Comparison of ENCODE assay signal across 9 mouse cellular contexts in the genomic region with DNA sequence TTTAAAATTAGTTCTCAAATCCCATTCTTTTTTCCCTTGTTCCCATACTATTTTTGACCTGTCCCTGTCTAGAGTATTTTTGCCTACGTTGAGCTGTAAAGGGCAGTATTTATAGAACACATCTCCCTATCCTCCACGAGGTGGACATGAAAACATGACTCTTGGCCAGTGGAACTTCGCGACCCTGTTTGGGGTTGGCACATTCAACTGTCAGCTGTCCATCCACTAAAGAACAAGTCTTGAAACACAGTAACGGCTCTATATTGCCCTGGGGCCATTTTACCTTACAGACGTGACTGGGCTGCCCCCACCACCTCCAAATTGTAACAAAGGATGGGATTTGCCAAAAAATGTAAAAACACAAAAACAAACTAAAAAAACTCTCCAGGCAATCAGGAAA. TPM values are rescaled to one million over a fixed set of nuclear protein-coding genes. Genes with fewer than 3 reads are reported as not detected.
A peak's percentile ranks its signal among the peaks of the same experiment; 100 is the strongest.
DNase-seq lines count a peak whose midpoint lies in the region; ATAC-seq and TF ChIP-seq lines count a peak whose summit lies in the region.
"Had no signal": no experiment of that assay in that cellular context is flagged by ENCODE, and none has a peak within 500 bp of the region (broad histone marks: within the 10 kb centered on the region; RNA-seq: fewer than 3 reads in every experiment).

No protein-coding gene starts in this region.

- in situ Hi-C loops in Patski (cut with MboI; ENCODE audit: low pct_unique_long_range_greater_than_20kb), result loop anchor here (10.0 kb wide), 1 partner anchor 72 kb away; the partner anchor contains the start of gene Rfesd

- POLR2A ChIA-PET in Patski (lab: Charles Lee), result interaction anchor here (0.6 to 1.1 kb wide), 3 partner anchors 10 to 76 kb away, joined by 7 to 8 read pairs (median 7); partner anchors contain the start of gene Rfesd

- H3K4me3 ChIP-seq in heart, embryonic 13.5 days, result peak overlapping the region; percentile 90
- H3K4me3 ChIP-seq in liver, embryonic 11.5 days (ENCODE audit: low read depth, low read length), result peak overlapping the region; percentile 75
- H3K4me3 ChIP-seq in small intestine, adult 2 months (ENCODE audit: low read depth, low read length), result peak overlapping the region; percentile 92

- H3K4me1 ChIP-seq in heart, embryonic 13.5 days, result peaks cover 30% of the 10 kb centered on the region
- no peaks in the 10 kb centered on the region; the same call in none of the 2 replicates for H3K4me1 ChIP-seq in liver, embryonic 11.5 days (replicated peaks; ENCODE audit: control insufficient read depth, insufficient read depth, low read length)
- H3K4me1 ChIP-seq in small intestine, adult 2 months (ENCODE audit: control insufficient read depth, insufficient read depth, insufficient read length, low read length), result no peaks in the 10 kb centered on the region; the same call in 1 of the 2 replicates

- peak overlapping the region; percentile 82 for H3K4me2 ChIP-seq in heart, embryonic 13.5 days
- H3K4me2 ChIP-seq in liver, embryonic 11.5 days, result peak overlapping the region; percentile 83

- ATAC-seq in Patski, result no peak
- no peak for ATAC-seq in heart, embryonic 13.5 days (ENCODE audit: extremely low read depth, insufficient number of reproducible peaks, low FRiP score, low TSS enrichment)
- ATAC-seq in liver, embryonic 11.5 days (replicated peaks; ENCODE audit: low FRiP score), result 0 out of 2 replicates have a peak, but pooled peaks have one; percentile 11

- TF ChIP-seq POLR2A in small intestine, adult 2 months (IDR thresholded peaks at IDR 0.05; ENCODE audit: low read depth, low read length), result no peak

- no peaks in the 10 kb centered on the region for H3K27me3 ChIP-seq in Patski
- no peaks in the 10 kb centered on the region for H3K27me3 ChIP-seq in heart, embryonic 13.5 days (replicated peaks)
- H3K27me3 ChIP-seq in liver, embryonic 11.5 days (replicated peaks; ENCODE audit: control insufficient read depth, insufficient read depth, low read length), result 0 out of 2 replicates have a peak, but pooled peaks cover 3% of the 10 kb centered on the region
- H3K27me3 ChIP-seq in small intestine, adult 2 months (ENCODE audit: control insufficient read depth, insufficient read depth, low read length), result no peaks in the 10 kb centered on the region

- DNase-seq in gastrocnemius, adult 18-20 months (ENCODE audit: low spot score), result peak; percentile 40
- no peak for DNase-seq in gastrocnemius, postnatal 25 days
- no peak for DNase-seq in Patski (ENCODE audit: low read depth, low spot score)
- DNase-seq in liver, embryonic 11.5 days (ENCODE audit: low spot score), result no peak
- DNase-seq in yolk sac, embryonic 10.5 days (ENCODE audit: low spot score), result no peak
- DNase-seq in cerebellum, adult 8-10 months, result no peak

- peaks cover 24% of the 10 kb centered on the region for H3K36me3 ChIP-seq in heart, embryonic 13.5 days
- H3K36me3 ChIP-seq in liver, embryonic 11.5 days (ENCODE audit: control insufficient read depth, insufficient read depth, low read length), result 0 out of 2 replicates have a peak, but pooled peaks cover 2% of the 10 kb centered on the region
- peaks cover 1% of the 10 kb centered on the region; the same call in 1 of the 2 replicates for H3K36me3 ChIP-seq in small intestine, adult 2 months (ENCODE audit: control insufficient read depth, insufficient read depth, low read length)

- H3K9me3 ChIP-seq in heart, embryonic 13.5 days, result no peaks in the 10 kb centered on the region
- H3K9me3 ChIP-seq in liver, embryonic 11.5 days (ENCODE audit: control insufficient read depth, low read length), result no peaks in the 10 kb centered on the region

- peak overlapping the region; percentile 98 for H3K27ac ChIP-seq in heart, embryonic 13.5 days (replicated peaks)
- H3K27ac ChIP-seq in liver, embryonic 11.5 days (ENCODE audit: low read depth, low read length), result no peak overlapping the region
- peak overlapping the region; percentile 50; the same call in 1 of the 2 replicates for H3K27ac ChIP-seq in small intestine, adult 2 months (ENCODE audit: insufficient read depth, low read depth, low read length)

- WGBS in heart, embryonic 13.5 days, result under 1% methylated on average over 6 of the region's 6 CpGs
- 3% methylated on average over 6 of the region's 6 CpGs for WGBS in liver, embryonic 11.5 days
- 3% methylated on average over 6 of the region's 6 CpGs for WGBS in small intestine, adult 2 months

- TF ChIP-seq CTCF in Patski (IDR thresholded peaks at IDR 0.05), result peak; percentile 34
- TF ChIP-seq CTCF in small intestine, adult 2 months (IDR thresholded peaks at IDR 0.05; ENCODE audit: extremely low read depth, insufficient read length, insufficient replicate concordance, low read depth, low read length), result no peak

- H3K9ac ChIP-seq in heart, embryonic 13.5 days, result peak overlapping the region; percentile 90
- peak overlapping the region; percentile 88 for H3K9ac ChIP-seq in liver, embryonic 11.5 days (ENCODE audit: low read depth, low read length)

- CTCF ChIA-PET in Patski (lab: Charles Lee), result interaction anchor here (1.0 to 2.1 kb wide), 7 partner anchors 9 to 78 kb away, joined by 3 to 6 read pairs (median 4); partner anchors contain the start of gene Rfesd

RNA-seq across cellular contexts. Expression of gene Rhobtb3, which starts 1.0 kb away (rescaled TPM):
- 10 to 100 TPM; 15.4 to 19.0 TPM for total RNA-seq in gastrocnemius, adult 18-20 months (2021)
- 10 to 100 TPM; 11.6 to 15.8 TPM for total RNA-seq in gastrocnemius, postnatal 25 days (2021)
- polyA plus RNA-seq in Patski (2021), result 36.4 TPM
- 19.8 and 21.6 TPM in 2 replicates for polyA plus RNA-seq in heart, embryonic 13.5 days (2015; fragmentation: Nextera tagmentation; extraction: Ambion mirVana)
- polyA plus RNA-seq in liver, embryonic 11.5 days (2014; fragmentation: Nextera tagmentation; extraction: Ambion mirVana), result 18.7 and 19.2 TPM in 2 replicates
- 3.9 and 8.3 TPM in 2 replicates for polyA plus RNA-seq in small intestine, adult 2 months (2012; rRNA removed)

RNA-seq across cellular contexts. Expression of gene Spata9, which starts 24.2 kb away (rescaled TPM):
- total RNA-seq in gastrocnemius, adult 18-20 months (2021), result not detected
- not detected for total RNA-seq in gastrocnemius, postnatal 25 days (2021)
- 1.7 TPM for polyA plus RNA-seq in Patski (2021)
- polyA plus RNA-seq in heart, embryonic 13.5 days (2015; fragmentation: Nextera tagmentation; extraction: Ambion mirVana), result 0.19 and 0.68 TPM in 2 replicates
- polyA plus RNA-seq in liver, embryonic 11.5 days (2014; fragmentation: Nextera tagmentation; extraction: Ambion mirVana), result 0.52 and 0.53 TPM in 2 replicates
- polyA plus RNA-seq in small intestine, adult 2 months (2012; rRNA removed), result not detected in 2 replicates
- total RNA-seq: heart, postnatal 14 days had no signal
